Mouse (Mus musculus) B cell, adult 2 months (primary cell): ENCODE results near the gene Suclg2.
"Not testable (repeated sequence)": the region's sequence is repeated elsewhere in the genome, so short reads cannot be mapped to it uniquely, and the experiment has no call there.

Experiments
- DNase-seq, 2 experiments: peaks; one replicate each; pipeline ENCODE4 v3.0.0; 2022

Suclg2 gene

GRCm38 (mm10) chr6:95619817-95620216 is 98.8 kb downstream of the Suclg2 start:
- no peak for DNase-seq

- no peak for DNase-seq
Measured at GRCm38 (mm10) chr6:95618434-95618833, 100.2 kb downstream of the Suclg2 start.

- no peak for DNase-seq
Measured at GRCm38 (mm10) chr6:95613228-95613627, 105.4 kb downstream of the Suclg2 start.

- no peak for DNase-seq
Measured at GRCm38 (mm10) chr6:95612412-95613022, 106.1 kb downstream of the Suclg2 start.

- DNase-seq: no peak
Measured at GRCm38 (mm10) chr6:95611059-95611458, 107.5 kb downstream of the Suclg2 start.

GRCm38 (mm10) chr6:95608123-95608522 is 110.5 kb downstream of the Suclg2 start:
- no peak for DNase-seq

GRCm38 (mm10) chr6:95600731-95601130 is 117.9 kb downstream of the Suclg2 start:
- DNase-seq: not testable (repeated sequence)

- DNase-seq: no peak
Measured at GRCm38 (mm10) chr6:95596766-95597750, 121.5 kb downstream of the Suclg2 start.

GRCm38 (mm10) chr6:95595852-95596251 is 122.7 kb downstream of the Suclg2 start:
- DNase-seq: no peak

- DNase-seq: no peak
Measured at GRCm38 (mm10) chr6:95594239-95594638, 124.4 kb downstream of the Suclg2 start.

GRCm38 (mm10) chr6:95592396-95592795 is 126.2 kb downstream of the Suclg2 start:
- DNase-seq: no peak

GRCm38 (mm10) chr6:95590463-95590862 is 128.1 kb downstream of the Suclg2 start:
- no peak for DNase-seq

GRCm38 (mm10) chr6:95587108-95587796 is 131.3 kb downstream of the Suclg2 start:
- no peak for DNase-seq

GRCm38 (mm10) chr6:95581893-95582292 is 136.7 kb downstream of the Suclg2 start:
- no peak for DNase-seq

- no peak for DNase-seq
Measured at GRCm38 (mm10) chr6:95579792-95580191, 138.8 kb downstream of the Suclg2 start.

- no peak for DNase-seq
Measured at GRCm38 (mm10) chr6:95575531-95575930, 143.1 kb downstream of the Suclg2 start.

GRCm38 (mm10) chr6:95574867-95575266 is 143.7 kb downstream of the Suclg2 start:
- no peak for DNase-seq

- DNase-seq: no peak
Measured at GRCm38 (mm10) chr6:95574389-95574788, 144.2 kb downstream of the Suclg2 start.

- peak in 1 of 2 experiments; percentile 12 for DNase-seq
Measured at GRCm38 (mm10) chr6:95573035-95573759, 145.4 kb downstream of the Suclg2 start.

- DNase-seq: no peak
Measured at GRCm38 (mm10) chr6:95571620-95572019, 147.0 kb downstream of the Suclg2 start.

- no peak for DNase-seq
Measured at GRCm38 (mm10) chr6:95563355-95564009, 155.1 kb downstream of the Suclg2 start.

- no peak for DNase-seq
Measured at GRCm38 (mm10) chr6:95556320-95556719, 162.3 kb downstream of the Suclg2 start.
